Mouse (Mus musculus): ENCODE measurements around the gene Meiob.

Meiob gene

DNA sequence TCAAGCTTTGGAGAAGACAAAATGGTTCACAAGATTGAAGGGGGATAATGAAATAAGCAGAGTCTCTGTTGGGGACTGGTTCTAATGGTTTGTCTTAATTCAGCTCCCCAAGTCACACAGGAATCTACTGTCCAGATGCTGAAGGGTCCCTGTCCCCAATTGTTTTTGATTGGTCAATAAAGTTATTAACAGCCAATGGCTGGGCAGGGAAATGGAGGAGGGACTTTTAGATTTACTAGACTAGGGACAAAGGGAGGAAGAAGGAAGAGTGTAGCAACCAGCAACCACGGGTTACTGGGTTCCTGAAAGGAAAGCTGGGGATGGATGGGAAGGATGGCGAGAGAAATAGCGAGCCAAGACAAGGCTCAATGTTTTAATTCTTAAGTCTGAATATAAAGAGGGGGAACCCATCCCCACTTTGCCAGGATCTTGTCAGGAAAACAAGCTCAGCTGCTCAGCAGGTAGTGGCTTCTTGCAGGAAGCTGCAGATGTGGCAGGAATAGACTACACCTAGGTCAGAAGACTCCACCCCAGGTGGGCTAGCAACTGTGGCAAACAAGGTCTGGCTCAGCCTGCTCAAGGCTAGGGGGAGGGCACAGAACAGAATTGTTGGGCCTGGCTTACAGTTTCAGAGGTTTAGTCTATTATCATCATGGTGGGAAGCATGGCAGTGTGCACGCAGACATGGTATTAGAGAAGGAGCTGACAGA is 69.8 kb downstream of the Meiob start:
- DNase-seq (ENCODE audit: low spot score in 2 of 2): no peak

DNA sequence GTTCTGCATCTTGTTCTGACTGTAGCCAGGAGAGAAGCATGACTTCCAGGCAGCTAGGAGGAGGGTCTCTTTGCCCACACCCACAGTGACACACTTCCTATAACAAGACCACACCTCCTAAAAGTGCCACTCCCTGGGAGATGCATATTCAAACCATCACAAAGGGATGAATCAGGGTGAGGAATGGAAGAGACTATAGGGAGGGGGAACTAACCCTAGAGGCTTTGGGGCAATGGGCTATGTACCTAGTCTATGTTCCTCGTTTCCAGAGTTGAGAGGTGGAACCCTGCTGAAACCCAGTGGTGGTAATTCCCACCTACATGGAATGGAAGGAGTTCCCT is 70.3 kb downstream of the Meiob start:
- DNase-seq (ENCODE audit: low spot score in 2 of 2): no peak

DNA sequence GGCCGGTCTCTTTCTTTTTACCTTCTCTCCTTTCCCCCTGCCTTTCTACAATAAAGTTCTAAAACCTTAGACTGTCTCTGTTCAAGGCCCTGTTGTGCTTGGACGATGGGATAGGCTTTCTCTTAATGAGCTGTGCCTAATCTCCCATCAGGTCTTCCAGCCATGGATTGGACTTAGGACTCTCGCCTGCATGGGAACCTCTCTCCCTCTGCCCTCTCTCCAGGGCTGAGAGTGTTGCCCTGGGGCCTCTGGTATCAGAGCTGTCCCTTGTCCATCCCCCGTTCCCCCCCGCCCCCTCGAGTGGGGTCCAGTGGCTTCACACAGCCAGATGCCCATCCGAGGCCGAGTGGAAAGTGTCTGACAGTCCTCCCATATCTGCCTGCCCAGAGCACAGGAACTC is 70.9 kb downstream of the Meiob start:
- no peak for DNase-seq (ENCODE audit: low spot score in 2 of 2)

DNA sequence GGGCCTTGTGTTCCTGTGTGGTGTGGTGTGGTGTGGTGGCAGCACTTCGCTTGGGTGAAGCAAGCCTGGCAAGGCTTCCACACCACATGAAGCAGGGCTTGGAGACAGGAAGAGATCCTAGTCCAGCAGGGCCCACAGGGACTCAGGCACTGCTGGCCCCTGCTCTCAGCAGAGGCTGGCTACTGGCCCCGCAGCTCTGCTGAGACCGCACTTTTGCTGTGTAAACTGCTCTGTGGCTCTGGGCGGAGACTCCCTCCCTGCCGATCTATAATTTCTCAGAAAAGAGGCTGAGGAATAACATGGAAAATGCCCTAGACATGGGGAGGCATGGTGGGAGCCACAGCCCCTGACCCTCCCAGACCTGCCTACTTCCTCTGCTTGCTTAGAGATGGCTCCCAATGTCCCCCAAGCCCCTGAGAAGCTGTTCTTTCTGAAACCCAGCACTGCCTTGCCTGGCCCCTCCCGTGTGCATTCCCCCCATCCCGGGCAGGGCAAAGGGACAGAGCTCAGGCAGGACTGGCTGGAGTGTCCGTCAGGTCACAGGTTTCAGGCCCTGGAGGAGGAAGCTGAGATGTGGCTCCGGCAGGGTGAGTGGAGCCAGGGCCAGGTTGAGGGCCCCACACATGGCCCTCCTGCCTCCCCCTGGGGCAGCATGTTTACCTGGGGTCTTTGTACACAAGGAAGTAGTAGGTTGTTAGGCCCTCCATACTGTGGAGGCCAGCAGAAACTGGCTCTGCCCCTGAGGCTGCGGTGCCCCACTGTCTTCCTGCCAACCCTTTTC is 73.4 kb downstream of the Meiob start:
- no peak for DNase-seq (ENCODE audit: low spot score in 2 of 2)

DNA sequence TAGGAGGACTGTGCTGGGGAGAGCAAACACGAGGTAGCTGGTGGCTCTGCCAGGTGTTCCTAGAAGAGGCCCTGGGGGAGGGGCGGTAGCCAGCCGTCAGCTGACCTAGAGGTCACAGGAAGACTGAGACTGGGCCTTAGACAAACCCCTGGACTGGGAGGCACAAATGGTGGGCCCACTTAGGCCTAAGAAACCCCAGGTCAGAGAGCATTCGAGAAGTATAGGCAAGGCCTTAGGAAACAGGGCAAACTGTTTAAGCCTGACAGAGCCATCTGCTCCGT is 74.0 kb downstream of the Meiob start:
- DNase-seq (ENCODE audit: low spot score in 2 of 2): no peak

DNA sequence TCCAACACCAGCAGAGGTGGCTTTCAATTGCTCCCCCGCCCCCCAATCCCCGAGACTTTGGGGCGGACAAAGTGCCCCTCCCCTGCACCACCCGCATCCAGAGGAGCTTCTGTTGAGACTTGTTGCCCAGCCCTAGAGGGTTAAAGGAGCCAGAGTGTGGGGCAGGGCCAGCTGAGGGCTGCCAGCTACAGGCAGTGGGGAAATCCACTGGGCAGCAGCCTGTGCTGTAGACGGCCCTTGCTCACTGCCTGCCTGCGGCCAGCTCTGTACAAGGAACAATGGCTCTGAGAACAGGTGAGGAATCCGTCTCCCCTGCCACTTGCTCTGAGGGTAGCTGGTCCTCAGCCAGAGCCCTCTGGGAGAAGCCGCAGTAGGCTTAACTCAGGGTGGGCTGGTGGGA is 74.4 kb downstream of the Meiob start:
- DNase-seq (ENCODE audit: low spot score in 2 of 2): no peak

DNA sequence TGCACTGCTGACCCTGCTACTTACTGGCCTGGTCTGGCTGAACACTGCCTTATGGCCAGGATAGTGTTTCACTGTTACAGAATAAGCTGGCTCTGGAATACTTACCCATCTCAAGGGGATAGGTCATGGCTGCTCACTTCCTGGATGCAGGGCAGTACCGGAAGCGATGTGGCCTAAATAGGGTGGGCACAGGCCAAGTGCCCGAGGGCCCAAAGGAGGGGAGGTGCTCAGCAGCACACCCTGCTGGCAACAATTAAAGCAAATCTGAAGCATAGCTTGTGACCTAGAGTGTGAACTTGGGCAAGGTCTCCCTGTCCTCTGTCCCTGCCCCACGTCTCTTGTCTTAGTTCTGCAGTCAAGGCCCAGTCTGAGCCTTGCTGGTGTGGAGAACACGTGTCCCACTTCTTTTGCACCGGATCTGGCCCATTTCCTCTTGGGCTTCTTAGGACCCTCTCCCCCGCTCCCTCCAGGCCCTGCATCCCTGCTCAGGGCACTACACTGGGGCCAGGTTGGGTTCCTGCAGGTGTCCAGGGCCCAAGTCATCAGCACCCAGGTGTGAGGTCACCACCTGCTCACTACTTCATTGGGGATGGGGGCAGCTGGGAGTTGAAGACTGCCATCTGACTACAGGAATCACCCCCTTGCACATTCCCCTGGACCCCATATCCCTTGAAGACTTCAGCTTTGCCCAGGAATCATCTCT is 77.8 kb downstream of the Meiob start:
- DNase-seq (ENCODE audit: low spot score in 2 of 2): no peak

DNA sequence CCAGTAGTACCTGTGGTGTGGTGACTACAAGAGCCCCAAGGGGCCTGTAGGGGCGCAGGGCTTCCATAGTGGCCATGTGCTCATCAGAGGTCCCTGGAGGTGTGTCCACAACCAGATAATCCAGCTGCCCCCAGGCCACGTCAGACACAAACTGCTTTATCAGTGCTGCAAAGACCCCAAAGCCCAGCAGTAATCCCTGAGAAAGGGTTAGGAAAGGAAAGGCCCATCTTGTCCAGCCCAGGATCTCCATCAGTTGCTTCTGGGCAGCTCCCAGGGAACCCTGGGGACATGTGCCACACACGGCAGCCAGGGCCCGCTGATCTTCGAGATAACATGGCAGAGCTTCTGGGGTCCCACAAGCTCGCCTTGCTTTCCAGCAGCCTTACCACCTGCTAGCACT is 80.3 kb downstream of the Meiob start:
- no peak for DNase-seq (ENCODE audit: low spot score in 2 of 2)

DNA sequence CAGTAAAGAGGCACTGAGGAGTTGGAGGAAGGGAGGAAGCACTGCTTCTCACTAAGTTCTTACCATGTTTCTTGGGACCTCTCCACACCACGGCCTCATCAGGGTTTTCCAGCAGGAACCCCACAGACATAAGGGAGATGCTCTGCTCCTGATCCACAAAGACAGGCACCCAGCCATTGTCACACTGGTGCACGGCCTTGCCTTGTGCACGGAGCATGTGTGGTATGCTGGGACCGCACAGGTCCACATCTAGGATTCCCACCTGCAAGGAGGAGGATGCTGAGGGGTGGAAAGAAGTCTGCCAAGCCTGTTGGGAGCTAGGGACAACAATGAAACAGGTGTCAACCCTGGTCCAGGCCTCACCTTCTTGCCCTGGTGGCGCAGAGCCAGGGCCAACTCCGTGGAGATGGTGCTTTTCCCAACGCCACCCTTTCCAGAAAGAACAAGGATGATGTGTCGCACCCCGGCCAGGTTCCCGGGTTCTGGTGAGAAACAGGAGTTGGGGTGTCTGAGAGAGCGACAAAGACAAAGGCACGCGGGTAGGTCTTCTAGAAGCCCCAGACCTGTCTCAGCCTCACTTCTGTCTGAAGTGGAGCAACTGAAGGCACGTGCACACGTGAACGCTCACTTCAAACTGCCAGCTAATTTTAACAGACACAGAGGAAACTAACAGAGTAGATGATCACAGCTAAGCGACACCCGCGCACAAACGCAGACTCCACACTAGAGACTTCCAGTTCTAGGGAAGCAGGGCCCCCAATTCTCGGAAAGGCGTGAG is 81.5 kb downstream of the Meiob start:
- no peak for DNase-seq (ENCODE audit: low spot score in 2 of 2)

DNA sequence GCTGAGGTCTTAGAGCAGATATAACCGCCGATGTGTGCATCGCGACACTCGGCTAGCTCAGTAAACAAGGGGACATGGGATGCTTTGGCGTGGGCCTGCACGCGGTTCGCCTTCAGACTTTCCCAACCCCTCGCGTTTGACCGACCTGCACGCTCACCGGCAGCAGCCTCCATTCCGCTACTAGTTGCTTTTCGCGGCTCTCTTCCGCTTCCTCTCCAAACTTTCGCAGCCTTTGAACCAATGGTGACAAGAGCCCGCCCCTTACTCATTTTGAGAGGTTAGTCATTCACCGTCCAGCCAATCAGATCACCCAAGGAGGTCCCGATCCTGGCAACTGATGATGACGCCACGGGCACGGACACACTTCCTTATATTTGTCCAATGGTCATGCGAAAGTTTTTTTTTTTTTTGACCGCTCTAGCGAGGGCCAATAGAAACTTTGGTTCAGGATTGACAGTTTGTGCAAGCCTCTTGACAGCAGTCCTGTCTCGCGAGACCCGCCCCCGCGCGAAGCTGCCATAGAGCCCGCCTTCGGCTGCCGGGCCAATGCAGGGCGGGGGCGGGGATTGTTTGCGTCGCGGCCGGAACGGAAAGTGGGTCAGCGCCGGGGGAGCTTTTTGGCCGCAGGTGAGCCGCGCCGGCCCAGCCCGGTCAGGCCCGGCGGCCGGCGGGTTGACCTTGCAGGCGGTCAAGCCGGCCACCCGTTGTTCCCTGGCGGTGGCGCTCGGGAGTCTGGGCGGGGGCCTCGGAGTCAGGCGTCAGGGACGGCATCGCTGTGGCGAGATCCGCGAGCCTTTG is 82.2 kb downstream of the Meiob start, which contains the start of the genes Nubp2 and Spsb3:
Nubp2 (minus strand) TSS at position 216 of the 798 bp plus-strand sequence.
Spsb3 (plus strand) TSS at position 510 of the 798 bp plus-strand sequence.
- peak; percentile 93 to 95 for DNase-seq (ENCODE audit: low spot score in 2 of 2)

DNA sequence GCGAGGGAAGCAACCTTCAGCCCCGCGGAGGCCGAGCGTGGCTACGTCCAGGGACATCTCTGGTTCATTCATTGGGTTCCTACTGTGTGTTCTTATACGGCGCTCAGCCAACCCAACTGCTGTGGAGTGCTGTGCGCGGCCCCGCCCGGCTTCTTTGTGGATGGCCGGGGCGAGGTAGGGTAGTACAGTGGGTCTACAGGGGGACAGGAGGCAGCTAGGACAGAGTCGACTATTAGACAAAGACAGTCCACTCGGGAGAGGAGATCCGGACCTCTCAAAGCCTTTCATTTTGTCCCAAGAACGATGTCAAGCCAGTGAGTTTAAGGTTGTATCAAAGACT is 82.8 kb downstream of the Meiob start:
- no peak for DNase-seq (ENCODE audit: low spot score in 2 of 2)

DNA sequence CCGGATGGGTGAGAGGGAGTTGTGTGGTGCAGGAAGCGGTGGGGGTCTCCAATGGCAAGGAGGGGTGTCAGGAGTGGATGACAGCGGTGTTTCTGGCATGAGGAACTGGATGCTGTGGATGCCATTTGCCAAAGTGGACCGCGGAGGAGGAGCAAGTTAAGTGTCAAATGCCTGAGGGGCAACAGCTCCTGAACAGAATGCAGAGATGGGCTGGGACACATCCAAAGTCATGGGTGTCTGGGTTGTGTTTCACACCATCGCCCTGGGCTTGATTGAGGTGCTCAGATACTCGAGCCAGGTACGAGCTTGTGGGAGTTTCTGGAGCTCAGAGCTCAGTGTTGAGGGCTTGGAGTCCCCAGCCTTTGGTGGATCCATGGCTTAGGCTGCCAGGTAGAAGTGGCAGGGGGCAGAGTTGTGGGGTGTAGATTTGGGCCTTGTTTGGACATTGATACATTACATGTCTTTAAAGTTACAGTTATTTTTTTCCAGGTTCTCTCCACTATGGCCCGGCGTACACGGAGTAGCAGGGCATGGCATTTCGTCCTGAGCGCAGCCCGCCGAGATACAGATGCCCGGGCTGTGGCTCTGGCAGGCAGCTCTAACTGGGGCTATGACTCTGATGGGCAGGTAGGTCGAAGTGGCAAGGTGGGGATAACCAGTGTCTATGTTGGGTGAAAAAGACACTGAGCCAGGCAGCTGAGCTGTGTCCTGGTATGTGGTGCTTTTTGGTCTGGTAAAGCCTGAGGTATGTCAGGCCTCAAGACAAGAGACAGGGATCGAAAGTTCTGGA is 83.4 kb downstream of the Meiob start:
- no peak for DNase-seq (ENCODE audit: low spot score in 2 of 2)

DNA sequence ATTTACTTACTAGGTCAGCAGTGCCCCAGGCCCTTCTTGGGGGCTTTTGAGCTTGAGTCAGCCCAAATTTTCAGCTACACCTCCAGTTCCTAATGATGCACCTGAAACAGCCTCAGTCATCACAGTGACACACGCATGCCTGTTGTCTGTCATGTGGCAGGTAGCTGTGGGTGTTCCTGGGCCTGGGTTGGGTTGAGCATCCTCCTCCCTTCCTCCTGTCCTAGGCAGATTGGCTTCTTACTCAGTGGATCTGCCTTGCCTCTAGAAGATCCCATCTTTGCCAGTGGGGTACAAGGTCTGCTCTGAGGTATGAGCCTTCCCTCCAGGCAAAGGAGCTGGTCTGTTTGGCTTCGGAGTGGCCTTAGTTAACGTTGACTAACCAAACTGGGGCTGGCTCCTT is 84.8 kb downstream of the Meiob start:
- DNase-seq (ENCODE audit: low spot score in 2 of 2): no peak

Measured in frontal cortex, postnatal 25 days (tissue).